Mouse (Mus musculus) liver, embryonic 11.5 days (tissue): ENCODE data around the gene Tbc1d8. TPM values are rescaled to one million over a fixed set of nuclear protein-coding genes. Genes with fewer than 3 reads are reported as not detected.

Source experiments
- ATAC-seq: fragments of 200-750 bp; cut with Nextera tagmentation; replicated peaks from 2 replicates; pipeline ENCODE4 v1.8.0; 2017; ENCODE audit warnings: moderate number of reproducible peaks, mild to moderate bottlenecking, moderate TSS enrichment, moderate library complexity; ENCODE audit not compliant: low FRiP score
- DNase-seq: peaks from one replicate; pipeline ENCODE4 v3.0.0-alpha.2; 2017; ENCODE audit warnings: low spot score
- H3K27ac ChIP-seq: fragments of 300-500 bp; sonication (generic); 2 replicates; pipeline ENCODE4 v1.5.1; 2014; ENCODE audit warnings: mild to moderate bottlenecking, low read depth, low read length, control low read depth
- H3K27me3 ChIP-seq: fragments of 300-500 bp; sonication (generic); replicated peaks from 2 replicates; pipeline ENCODE4 v1.6.1; 2014; ENCODE audit warnings: low read length, mixed read lengths; ENCODE audit not compliant: control insufficient read depth, insufficient read depth
- H3K36me3 ChIP-seq: fragments of 300-500 bp; sonication (generic); 2 replicates; pipeline ENCODE4 v1.6.1; 2014; ENCODE audit warnings: mild to moderate bottlenecking, low read length, moderate library complexity, mixed read lengths; ENCODE audit not compliant: control insufficient read depth, insufficient read depth
- H3K4me1 ChIP-seq: fragments of 300-500 bp; sonication (generic); replicated peaks from 2 replicates; pipeline ENCODE4 v1.6.1; 2014; ENCODE audit warnings: low read length, mixed read lengths; ENCODE audit not compliant: control insufficient read depth, insufficient read depth
- H3K4me2 ChIP-seq: fragments of 300-500 bp; sonication (generic); 2 replicates; pipeline ENCODE4 v1.6.1; 2014; ENCODE audit warnings: mild to moderate bottlenecking, control low read depth, moderate library complexity
- H3K4me3 ChIP-seq: fragments of 300-500 bp; sonication (generic); 2 replicates; pipeline ENCODE4 v1.5.1; 2014; ENCODE audit warnings: low read depth, low read length, control low read depth
- H3K9ac ChIP-seq: fragments of 300-500 bp; sonication (generic); 2 replicates; pipeline ENCODE4 v1.6.1; 2014; ENCODE audit warnings: low read depth, low read length, control low read depth
- H3K9me3 ChIP-seq: fragments of 300-500 bp; sonication (generic); 2 replicates; pipeline ENCODE4 v1.6.1; 2016; ENCODE audit warnings: low read length, inconsistent platforms, mixed read lengths; ENCODE audit not compliant: control insufficient read depth
- WGBS: fragments of 180-500 bp; shearing (Covaris S2); extraction: QIAGEN DNeasy Blood & Tissue Kit; methylation state at CpG from one replicate; pipeline ENCODE4 v1.1.7; 2014; 5-methylcytosine and 5-hydroxymethylcytosine counted together
- polyA plus RNA-seq: library from polyadenylated mRNA; unstranded; fragments of >200 nt; fragmentation: Nextera tagmentation; extraction: Ambion mirVana; gene quantifications from 2 replicates; pipeline ENCODE4 v1.2.1, GENCODE M21; 2014

Tbc1d8 gene
- polyA plus RNA-seq, 1 experiment from 2014 or later, result 9.3 TPM

DNA sequence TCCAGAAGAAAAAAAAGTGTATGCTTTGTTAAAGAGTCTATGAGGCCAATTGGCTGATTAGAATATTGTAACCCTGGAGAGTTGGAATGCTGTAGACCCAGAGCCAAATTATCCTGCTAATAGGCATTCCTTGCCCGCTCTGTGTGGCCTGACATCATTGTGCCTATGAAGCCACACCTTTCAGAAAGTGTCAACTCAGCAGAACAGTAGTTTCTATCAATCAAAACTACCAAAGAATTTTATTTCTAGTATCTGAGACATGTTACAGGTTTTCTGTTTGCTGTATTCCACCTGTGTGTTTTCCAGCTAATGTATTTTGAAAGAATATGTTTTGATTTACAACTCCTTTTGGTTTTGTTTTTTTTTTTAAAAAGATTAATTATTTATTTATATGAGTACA is 33.6 kb upstream of the Tbc1d8 start:
- Histone ChIP-seq H3K4me2 (no peak overlapping the region), H3K4me1 (no peaks in the 10 kb centered on the region), H3K27me3 (no peaks in the 10 kb centered on the region), H3K9ac (no peak overlapping the region), H3K27ac (no peak overlapping the region), H3K4me3 (no peak overlapping the region), H3K36me3 (no peaks in the 10 kb centered on the region), H3K9me3 (no peaks in the 10 kb centered on the region)
- no peak for DNase-seq
- ATAC-seq, result no peak
- WGBS, result 91% methylated on average over 1 of the region's 1 CpGs

DNA sequence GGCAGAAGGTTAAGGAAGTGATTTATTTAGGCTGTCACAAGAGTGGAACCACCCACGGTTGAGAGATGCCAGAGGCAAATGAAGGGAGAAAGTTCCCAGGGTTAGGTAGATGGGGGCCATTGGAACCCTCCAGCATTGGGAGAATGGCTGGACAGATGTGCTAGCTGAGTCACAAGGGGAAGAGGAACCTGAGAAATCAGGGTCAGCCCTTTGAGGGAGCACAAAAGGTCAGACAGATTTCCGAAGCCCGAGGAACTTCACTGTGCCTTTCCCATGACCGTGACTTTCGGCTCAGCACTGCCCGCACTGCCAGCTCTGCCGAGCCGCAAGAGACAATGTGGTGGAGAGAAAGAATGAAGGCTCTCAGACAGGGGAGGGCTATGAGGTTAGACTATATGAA is 33.2 kb upstream of the Tbc1d8 start:
- H3K4me3 ChIP-seq, result no peak overlapping the region
- no peaks in the 10 kb centered on the region for H3K4me1 ChIP-seq
- no peaks in the 10 kb centered on the region for H3K36me3 ChIP-seq
- H3K9me3 ChIP-seq, result no peaks in the 10 kb centered on the region
- H3K27me3 ChIP-seq, result no peaks in the 10 kb centered on the region
- ATAC-seq (no peak), DNase-seq (no peak)
- no peak overlapping the region for H3K9ac ChIP-seq
- no peak overlapping the region for H3K4me2 ChIP-seq
- no peak overlapping the region for H3K27ac ChIP-seq
- WGBS, result 81% methylated on average over 8 of the region's 8 CpGs

DNA sequence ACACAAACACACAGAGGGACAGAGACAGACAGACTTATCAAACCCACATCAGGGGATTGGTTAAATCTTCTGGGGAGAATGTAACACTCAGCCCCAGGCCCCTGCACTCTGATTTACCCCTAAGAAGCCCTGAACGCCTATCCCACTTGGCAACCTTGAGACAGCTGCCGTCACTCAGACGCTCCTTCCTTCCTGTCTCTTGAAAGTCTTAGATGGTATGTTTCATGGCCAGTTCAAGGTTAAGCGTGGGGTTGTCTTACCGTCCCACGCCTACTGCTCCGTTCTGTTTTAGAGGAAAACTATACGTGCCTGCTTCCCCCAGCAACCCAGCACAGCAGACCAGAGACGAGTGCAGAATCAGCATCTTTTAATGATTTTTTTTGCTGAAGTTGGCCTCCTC is 27.0 kb upstream of the Tbc1d8 start:
- Histone ChIP-seq H3K4me2 (no peak overlapping the region), H3K4me1 (no peaks in the 10 kb centered on the region), H3K27ac (no peak overlapping the region; the same call in 1 of the 2 replicates), H3K9ac (no peak overlapping the region), H3K36me3 (no peaks in the 10 kb centered on the region), H3K9me3 (no peaks in the 10 kb centered on the region), H3K4me3 (no peak overlapping the region), H3K27me3 (no peaks in the 10 kb centered on the region)
- no peak for DNase-seq
- no peak for ATAC-seq
- WGBS, result 64% methylated on average over 9 of the region's 9 CpGs

DNA sequence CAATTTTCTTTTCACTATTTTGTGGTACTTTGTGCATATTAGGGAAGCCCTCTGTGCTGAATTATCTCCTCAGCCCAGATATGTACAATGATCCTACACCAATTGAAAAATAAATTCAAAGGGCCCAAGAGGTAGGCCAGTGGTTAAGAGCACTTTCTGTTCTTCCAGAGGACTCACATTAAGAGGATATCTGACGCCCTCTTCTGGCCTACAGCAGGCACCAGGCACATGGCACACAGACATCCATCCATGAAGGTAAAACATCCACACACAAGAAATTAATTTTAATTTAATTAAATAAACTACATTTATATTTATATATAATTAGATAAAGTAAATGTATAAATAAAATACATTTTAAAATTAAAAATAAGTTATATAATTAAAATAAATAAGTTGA is 25.7 kb upstream of the Tbc1d8 start:
- Histone ChIP-seq H3K27me3 (no peaks in the 10 kb centered on the region), H3K36me3 (no peaks in the 10 kb centered on the region), H3K4me3 (no peak overlapping the region), H3K4me2 (no peak overlapping the region), H3K9me3 (no peaks in the 10 kb centered on the region), H3K9ac (no peak overlapping the region), H3K4me1 (no peaks in the 10 kb centered on the region), H3K27ac (no peak overlapping the region)
- DNase-seq (no peak), ATAC-seq (no peak)
- 11% methylated on average over 1 of the region's 1 CpGs for WGBS

DNA sequence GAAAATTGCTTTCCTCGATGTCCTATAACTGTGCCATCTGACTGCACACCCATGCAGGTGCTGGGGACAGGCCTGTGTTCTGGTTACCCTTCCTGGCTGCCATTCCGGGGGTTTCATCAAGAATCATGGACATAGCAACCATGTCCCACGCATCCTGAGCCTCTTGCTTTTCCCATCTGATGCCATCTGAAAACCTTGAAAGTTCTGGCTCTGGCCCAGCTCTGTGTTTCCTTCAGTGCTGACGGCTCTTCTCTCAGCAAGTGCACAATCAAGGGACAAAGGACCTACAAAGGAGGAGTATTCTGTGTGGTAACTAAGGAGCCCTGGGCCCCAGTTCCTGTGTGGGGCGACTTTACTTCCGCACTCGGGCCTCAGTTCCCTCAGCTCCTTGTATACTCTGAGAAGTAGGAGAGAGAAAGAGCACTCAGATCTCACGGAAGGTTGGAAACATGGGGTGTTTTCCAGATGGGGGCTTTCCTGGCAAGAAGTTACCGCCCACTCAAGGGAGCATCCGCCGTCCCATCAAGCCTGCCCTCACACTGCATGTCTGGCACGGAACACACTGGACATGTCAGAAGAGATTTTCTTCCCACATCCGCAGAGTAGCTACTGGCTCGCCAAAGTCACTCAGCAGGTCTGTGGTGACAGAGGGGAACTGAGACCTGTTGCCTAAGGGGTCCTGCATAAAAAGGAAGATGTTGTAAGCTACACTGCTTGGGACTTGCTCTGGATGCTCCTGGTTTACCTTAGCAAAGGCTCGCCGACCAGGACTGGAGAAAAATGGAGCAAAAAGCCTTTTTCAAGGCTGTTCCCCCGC is 24.5 kb upstream of the Tbc1d8 start:
- Histone ChIP-seq H3K36me3 (no peaks in the 10 kb centered on the region), H3K9ac (no peak overlapping the region), H3K9me3 (no peaks in the 10 kb centered on the region), H3K27ac (no peak overlapping the region), H3K4me2 (no peak overlapping the region), H3K4me3 (no peak overlapping the region), H3K27me3 (no peaks in the 10 kb centered on the region), H3K4me1 (no peaks in the 10 kb centered on the region)
- DNase-seq (no peak), ATAC-seq (no peak)
- WGBS, result 79% methylated on average over 17 of the region's 17 CpGs

DNA sequence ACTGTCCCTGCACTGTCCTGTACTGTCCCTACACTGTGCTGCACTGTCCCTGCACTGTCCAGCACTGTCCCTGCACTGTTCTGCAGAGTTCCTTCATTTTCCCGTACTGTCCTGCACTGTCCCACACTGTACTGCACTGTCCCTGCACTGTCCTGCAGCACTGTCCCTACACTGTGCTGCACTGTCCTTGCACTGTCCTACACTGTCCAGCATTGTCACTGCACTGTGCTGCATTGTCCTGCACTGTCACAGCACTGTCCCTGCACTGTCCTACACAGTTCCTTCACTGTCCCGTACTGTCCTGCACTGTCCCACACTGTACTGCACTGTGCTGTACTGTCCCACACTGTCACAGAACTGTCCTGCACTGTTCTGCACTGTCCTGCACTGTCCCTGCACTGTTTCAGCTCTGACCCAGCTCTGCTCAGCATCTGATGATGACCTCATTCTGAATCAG is 21.0 kb upstream of the Tbc1d8 start:
- H3K36me3 ChIP-seq, result no peaks in the 10 kb centered on the region
- H3K9ac ChIP-seq, result no peak overlapping the region
- no peak overlapping the region for H3K4me3 ChIP-seq
- ATAC-seq (peak; percentile 60), DNase-seq (no peak)
- H3K4me2 ChIP-seq, result no peak overlapping the region
- no peaks in the 10 kb centered on the region for H3K9me3 ChIP-seq
- H3K27ac ChIP-seq, result no peak overlapping the region
- 84% methylated on average over 2 of the region's 2 CpGs for WGBS
- no peaks in the 10 kb centered on the region for H3K4me1 ChIP-seq
- H3K27me3 ChIP-seq, result no peaks in the 10 kb centered on the region

DNA sequence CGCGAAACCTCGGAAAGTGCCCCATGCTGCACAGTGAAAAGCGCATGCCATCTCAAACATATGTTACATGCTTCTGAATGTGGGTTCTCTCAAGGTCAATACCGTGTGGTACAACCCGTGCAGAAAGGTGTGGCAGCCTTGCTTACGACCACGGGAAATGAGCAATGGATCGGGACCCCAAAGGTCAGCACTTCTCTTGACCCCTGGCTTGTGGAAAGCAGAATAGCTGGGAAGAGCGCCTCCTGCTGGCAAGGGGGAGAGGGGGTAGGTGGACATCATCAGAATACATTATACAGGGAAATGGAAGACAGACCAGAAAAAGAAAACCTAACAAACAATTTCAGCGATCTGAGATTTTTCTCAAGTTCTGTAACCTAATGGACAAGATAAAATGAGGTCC is 19.2 kb upstream of the Tbc1d8 start:
- Histone ChIP-seq H3K4me2 (no peak overlapping the region), H3K9ac (no peak overlapping the region), H3K36me3 (no peaks in the 10 kb centered on the region), H3K4me1 (no peaks in the 10 kb centered on the region), H3K4me3 (no peak overlapping the region), H3K27ac (no peak overlapping the region), H3K9me3 (no peaks in the 10 kb centered on the region), H3K27me3 (no peaks in the 10 kb centered on the region)
- ATAC-seq, result no peak
- 83% methylated on average over 11 of the region's 11 CpGs for WGBS
- DNase-seq, result no peak

DNA sequence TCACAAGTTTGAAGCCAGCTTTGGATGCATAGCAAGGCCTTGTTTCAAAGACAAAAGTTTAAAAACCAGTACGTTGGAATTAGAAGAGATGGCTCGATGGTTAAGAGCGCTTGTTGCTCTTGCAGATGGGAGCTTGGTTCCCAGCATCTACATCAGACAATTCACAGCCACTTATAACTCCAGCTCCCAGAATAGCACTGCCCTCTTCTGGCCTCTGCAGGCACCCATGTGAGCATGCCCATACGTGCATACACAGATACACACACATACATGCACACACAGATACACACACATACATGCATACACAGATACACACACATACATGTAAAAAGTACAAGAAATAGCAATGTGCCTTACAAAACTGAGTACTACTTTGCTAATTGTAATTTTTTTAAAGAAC is 18.4 kb upstream of the Tbc1d8 start:
- ATAC-seq, result no peak
- Histone ChIP-seq H3K4me3 (no peak overlapping the region), H3K9me3 (no peaks in the 10 kb centered on the region), H3K4me1 (no peaks in the 10 kb centered on the region), H3K4me2 (no peak overlapping the region), H3K27ac (no peak overlapping the region), H3K27me3 (no peaks in the 10 kb centered on the region), H3K36me3 (no peaks in the 10 kb centered on the region), H3K9ac (no peak overlapping the region)
- DNase-seq, result no peak
- WGBS, result 87% methylated on average over 4 of the region's 4 CpGs

DNA sequence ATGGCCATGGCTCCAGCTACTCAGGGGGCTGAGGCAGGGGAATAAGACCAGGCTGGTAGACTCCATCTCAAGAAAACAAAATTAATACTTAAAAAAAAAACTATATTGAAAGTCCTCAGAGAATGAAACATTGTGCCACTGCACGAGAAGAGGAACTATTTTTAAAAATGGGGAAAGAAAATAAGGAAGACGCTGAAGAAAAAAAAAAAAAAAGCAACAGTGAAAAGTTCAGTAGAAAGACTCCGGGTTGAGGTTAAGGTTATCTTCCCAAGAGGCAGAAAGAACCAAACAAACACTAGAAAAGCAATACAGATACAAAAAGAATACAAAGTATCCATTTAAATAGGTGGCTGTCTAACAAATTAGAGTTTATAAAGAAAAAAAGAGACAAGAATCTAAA is 15.1 kb upstream of the Tbc1d8 start:
- H3K4me3 ChIP-seq, result no peak overlapping the region
- no peak overlapping the region for H3K9ac ChIP-seq
- H3K36me3 ChIP-seq, result no peaks in the 10 kb centered on the region
- 40% methylated on average over 3 of the region's 3 CpGs for WGBS
- DNase-seq (no peak), ATAC-seq (no peak)
- H3K4me2 ChIP-seq, result no peak overlapping the region
- no peaks in the 10 kb centered on the region for H3K4me1 ChIP-seq
- H3K27me3 ChIP-seq, result no peaks in the 10 kb centered on the region
- H3K27ac ChIP-seq, result no peak overlapping the region
- no peaks in the 10 kb centered on the region for H3K9me3 ChIP-seq
